Mouse (Mus musculus) liver, embryonic 16.5 days (tissue): ENCODE results near the gene Sgta. TPM values are rescaled to one million over a fixed set of nuclear protein-coding genes. Genes with fewer than 3 reads are reported as not detected.

Experiments
- ATAC-seq: fragments of 200-750 bp; cut with Nextera tagmentation; 2 replicates; pipeline ENCODE4 v1.8.0; 2017; ENCODE audit warnings: low read depth, mild to moderate bottlenecking, moderate number of reproducible peaks, moderate library complexity
- H3K27ac ChIP-seq: fragments of 300-500 bp; sonication (generic); 2 replicates; pipeline ENCODE4 v1.5.1; 2014; ENCODE audit warnings: mild to moderate bottlenecking, low read length
- H3K27me3 ChIP-seq: fragments of 300-500 bp; sonication (generic); 2 replicates; pipeline ENCODE4 v1.6.1; 2014; ENCODE audit warnings: low read depth, low read length, mixed read lengths; ENCODE audit not compliant: control insufficient read depth, insufficient read depth
- H3K36me3 ChIP-seq: fragments of 300-500 bp; sonication (generic); 2 replicates; pipeline ENCODE4 v1.6.1; 2014; ENCODE audit warnings: mild to moderate bottlenecking; ENCODE audit not compliant: control insufficient read depth, insufficient read depth
- H3K4me1 ChIP-seq: fragments of 300-500 bp; sonication (generic); 2 replicates; pipeline ENCODE4 v1.6.1; 2014; ENCODE audit warnings: low read depth, low read length, mixed read lengths; ENCODE audit not compliant: control insufficient read depth
- H3K4me2 ChIP-seq: fragments of 300-500 bp; sonication (generic); 2 replicates; pipeline ENCODE4 v1.6.1; 2014; ENCODE audit warnings: low read depth, low read length, mixed read lengths
- H3K4me3 ChIP-seq: fragments of 300-500 bp; sonication (generic); 2 replicates; pipeline ENCODE4 v1.5.1; 2014; ENCODE audit warnings: low read depth, mild to moderate bottlenecking, low read length
- H3K9ac ChIP-seq: fragments of 300-500 bp; sonication (generic); 2 replicates; pipeline ENCODE4 v1.6.1; 2014; ENCODE audit warnings: low read depth, low read length
- H3K9me3 ChIP-seq: fragments of 300-500 bp; sonication (generic); replicated peaks from 2 replicates; pipeline ENCODE4 v1.6.1; 2016; ENCODE audit warnings: low read length; ENCODE audit not compliant: control insufficient read depth
- WGBS: fragments of 180-500 bp; shearing (Covaris S2); extraction: QIAGEN DNeasy Blood & Tissue Kit; methylation state at CpG from one replicate; pipeline ENCODE4 v1.1.7; 2014; ENCODE audit not compliant: insufficient replicate concordance; 5-methylcytosine and 5-hydroxymethylcytosine counted together
- polyA plus RNA-seq: library from polyadenylated mRNA; unstranded; fragments of >200 nt; fragmentation: Nextera tagmentation; extraction: Ambion mirVana; gene quantifications from 2 replicates; pipeline ENCODE4 v1.2.1, GENCODE M21; 2015

Sgta gene
- polyA plus RNA-seq, 1 experiment from 2014 or later = 57.3 TPM

DNA sequence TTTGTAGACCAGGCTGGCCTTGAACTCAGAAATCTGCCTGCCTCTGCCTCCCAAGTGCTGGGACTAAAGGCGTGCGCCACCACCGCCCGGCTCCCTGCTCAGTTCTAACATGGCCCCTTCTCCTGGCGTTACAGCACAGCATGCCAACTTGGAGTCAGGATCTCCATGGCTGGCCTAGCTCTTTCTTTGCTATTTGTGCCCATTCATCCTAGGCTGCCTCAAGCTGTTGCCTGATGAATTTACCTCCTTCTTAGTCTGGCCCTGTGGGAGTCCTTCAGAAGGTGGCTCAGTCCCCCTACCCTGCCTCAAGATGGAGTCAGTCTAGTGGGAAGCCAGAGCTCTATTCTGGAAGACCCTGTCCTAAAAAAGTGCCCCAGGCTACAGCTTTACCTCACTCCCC lies 33.1 kb downstream of the Sgta start:
- no peaks in the 10 kb centered on the region; the same call in 1 of the 2 replicates for H3K4me1 ChIP-seq
- WGBS = 80% methylated on average over 5 of the region's 5 CpGs
- no peak for ATAC-seq
- H3K27me3 ChIP-seq = peaks cover 34% of the 10 kb centered on the region
- H3K36me3 ChIP-seq = no peaks in the 10 kb centered on the region
- no peak overlapping the region for H3K27ac ChIP-seq
- no peaks in the 10 kb centered on the region for H3K9me3 ChIP-seq
- no peak overlapping the region for H3K4me2 ChIP-seq
- no peak overlapping the region for H3K9ac ChIP-seq
- H3K4me3 ChIP-seq = no peak overlapping the region

DNA sequence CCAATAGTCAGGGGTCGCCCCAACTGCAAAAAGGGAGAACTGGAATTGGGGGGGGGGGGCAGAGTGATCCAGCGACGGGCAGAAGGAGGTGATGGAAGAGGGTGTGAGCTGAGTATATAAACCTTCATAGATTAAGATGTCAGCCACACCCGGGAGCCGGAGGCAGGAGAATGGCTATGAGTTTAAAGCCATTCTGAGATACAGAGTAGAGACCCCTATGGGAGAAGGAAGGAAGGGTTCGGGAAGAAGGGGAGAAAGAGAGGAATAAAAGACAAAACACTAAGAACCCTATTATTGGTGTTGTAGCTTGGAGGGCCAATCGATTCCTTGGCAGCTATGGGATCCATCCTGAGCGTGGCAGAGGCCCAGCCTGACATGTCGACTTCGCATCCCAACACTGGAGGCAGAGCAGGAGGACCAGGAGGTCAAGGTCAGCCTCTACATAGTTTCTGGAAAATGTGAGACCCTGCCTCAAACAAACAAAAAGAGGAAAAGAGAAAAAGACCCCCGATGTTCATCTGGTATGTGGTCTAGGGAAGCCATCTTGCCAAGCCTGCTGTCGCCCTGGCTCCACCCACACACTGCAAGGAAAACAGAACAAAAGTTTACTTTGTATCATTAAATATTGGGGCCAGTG lies 34.2 kb downstream of the Sgta start, which contains the start of gene Diras1:
TSS of gene Diras1 (minus strand) at position 24 of the 637 bp plus-strand sequence.
- H3K27me3 ChIP-seq = peaks cover 42% of the 10 kb centered on the region
- ATAC-seq = no peak
- no peaks in the 10 kb centered on the region for H3K36me3 ChIP-seq
- H3K9me3 ChIP-seq = no peaks in the 10 kb centered on the region
- H3K9ac ChIP-seq = no peak within 1 kb of the TSS
- no peak within 1 kb of the TSS for H3K4me2 ChIP-seq
- 41% methylated on average over 12 of the region's 12 CpGs for WGBS
- H3K27ac ChIP-seq = no peak within 1 kb of the TSS
- H3K4me1 ChIP-seq = no peaks in the 10 kb centered on the region; the same call in 1 of the 2 replicates
- H3K4me3 ChIP-seq = no peak within 1 kb of the TSS; the same call in 1 of the 2 replicates

DNA sequence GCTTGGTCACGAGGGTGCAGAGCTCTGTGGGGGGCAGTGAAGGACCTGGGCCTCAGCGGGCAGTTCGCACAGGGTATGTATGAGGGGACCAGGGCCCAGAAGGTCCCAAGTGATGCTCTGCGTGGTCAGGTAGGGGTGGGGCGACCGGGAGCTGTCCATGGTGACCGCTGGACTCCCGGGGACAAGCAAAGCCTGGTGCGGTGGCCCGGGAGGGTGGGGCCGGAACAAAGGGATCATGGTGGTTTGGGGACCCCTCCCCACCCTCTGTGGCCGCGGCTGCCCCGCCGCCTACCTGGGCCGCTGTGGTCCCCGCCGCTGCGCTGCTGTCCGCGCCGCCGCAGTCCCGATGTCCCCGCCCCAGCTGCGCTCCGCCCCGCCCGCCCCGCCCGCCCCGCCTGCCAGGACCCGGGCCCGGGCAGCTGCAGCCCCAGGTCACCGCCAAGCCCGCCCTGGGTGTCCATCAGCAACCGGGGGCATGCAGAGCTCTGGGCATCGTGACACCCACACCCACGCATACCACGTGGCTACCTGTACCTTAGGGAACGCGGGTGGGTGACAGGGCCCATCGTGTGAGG lies 34.8 kb downstream of the Sgta start:
- no peak for ATAC-seq
- no peak overlapping the region for H3K4me2 ChIP-seq
- H3K9ac ChIP-seq = no peak overlapping the region

DNA sequence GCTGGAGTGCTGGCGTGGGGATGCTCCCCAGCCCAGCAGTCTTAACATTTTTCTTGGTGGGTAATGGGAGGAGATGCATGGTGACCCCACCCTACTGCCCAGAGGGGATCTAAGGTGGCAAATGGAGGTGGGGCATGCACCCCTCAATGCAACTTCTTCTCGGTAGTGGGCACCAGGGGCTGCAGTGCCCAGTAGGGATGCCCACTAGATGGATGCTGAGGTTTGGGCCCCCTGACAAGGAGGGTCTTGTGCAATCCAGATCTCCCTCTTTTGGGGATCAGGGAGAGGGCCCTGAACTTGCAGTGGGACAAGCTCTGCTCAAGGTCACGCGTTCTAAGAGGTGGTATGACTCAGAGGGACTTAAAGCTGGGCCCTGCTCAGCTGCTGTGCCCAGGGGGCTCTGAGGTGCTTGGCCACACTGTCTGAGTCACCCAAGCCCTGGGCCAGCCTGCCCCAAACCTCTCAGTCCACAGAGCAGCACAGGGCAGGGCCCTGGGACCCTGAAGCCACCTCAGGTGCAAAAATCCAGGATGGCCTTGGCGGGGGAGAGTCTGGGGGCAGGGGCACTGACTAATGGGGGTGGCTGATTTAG lies 35.5 kb downstream of the Sgta start:
- Histone ChIP-seq H3K27ac (no peak overlapping the region), H3K9ac (no peak overlapping the region), H3K4me2 (no peak overlapping the region), H3K27me3 (peaks cover 45% of the 10 kb centered on the region), H3K9me3 (no peaks in the 10 kb centered on the region), H3K36me3 (no peaks in the 10 kb centered on the region), H3K4me3 (no peak overlapping the region), H3K4me1 (no peaks in the 10 kb centered on the region; the same call in 1 of the 2 replicates)
- 50% methylated on average over 5 of the region's 5 CpGs for WGBS
- ATAC-seq = no peak

More for the DNA sequence above, 34.8 kb downstream of the Sgta start:
- H3K27ac ChIP-seq = no peak overlapping the region
- H3K4me3 ChIP-seq = no peak overlapping the region; the same call in 1 of the 2 replicates
- no peaks in the 10 kb centered on the region; the same call in 1 of the 2 replicates for H3K4me1 ChIP-seq
- WGBS = 5% methylated on average over 25 of the region's 43 CpGs
- H3K36me3 ChIP-seq = no peaks in the 10 kb centered on the region
- peaks cover 45% of the 10 kb centered on the region for H3K27me3 ChIP-seq
- no peaks in the 10 kb centered on the region for H3K9me3 ChIP-seq

DNA sequence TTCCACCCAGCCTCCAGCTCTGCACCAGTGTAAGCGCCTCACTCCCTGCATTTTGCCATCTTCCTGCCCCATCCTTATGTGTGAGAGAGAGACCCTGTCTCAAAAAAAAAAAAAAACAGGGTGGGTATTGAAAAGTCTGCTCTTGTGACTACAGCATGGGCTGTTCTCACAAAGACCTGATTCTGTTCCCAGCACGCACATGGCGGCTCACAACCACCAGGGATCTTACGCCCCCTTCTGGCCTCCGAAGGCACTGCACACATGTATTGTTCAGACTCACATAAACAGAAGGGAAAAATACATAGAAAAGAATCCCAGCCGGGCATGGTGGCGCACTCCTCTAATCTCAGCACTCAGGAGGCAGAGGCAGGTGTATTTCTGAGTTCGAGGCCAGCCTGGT lies 37.2 kb downstream of the Sgta start:
- 52% methylated on average over 8 of the region's 8 CpGs for WGBS
- H3K27ac ChIP-seq = no peak overlapping the region
- H3K9me3 ChIP-seq = no peaks in the 10 kb centered on the region
- no peak overlapping the region for H3K4me3 ChIP-seq
- no peak for ATAC-seq
- H3K36me3 ChIP-seq = no peaks in the 10 kb centered on the region
- H3K27me3 ChIP-seq = peaks cover 45% of the 10 kb centered on the region
- H3K9ac ChIP-seq = no peak overlapping the region
- no peak overlapping the region for H3K4me2 ChIP-seq
- no peaks in the 10 kb centered on the region; the same call in 1 of the 2 replicates for H3K4me1 ChIP-seq

DNA sequence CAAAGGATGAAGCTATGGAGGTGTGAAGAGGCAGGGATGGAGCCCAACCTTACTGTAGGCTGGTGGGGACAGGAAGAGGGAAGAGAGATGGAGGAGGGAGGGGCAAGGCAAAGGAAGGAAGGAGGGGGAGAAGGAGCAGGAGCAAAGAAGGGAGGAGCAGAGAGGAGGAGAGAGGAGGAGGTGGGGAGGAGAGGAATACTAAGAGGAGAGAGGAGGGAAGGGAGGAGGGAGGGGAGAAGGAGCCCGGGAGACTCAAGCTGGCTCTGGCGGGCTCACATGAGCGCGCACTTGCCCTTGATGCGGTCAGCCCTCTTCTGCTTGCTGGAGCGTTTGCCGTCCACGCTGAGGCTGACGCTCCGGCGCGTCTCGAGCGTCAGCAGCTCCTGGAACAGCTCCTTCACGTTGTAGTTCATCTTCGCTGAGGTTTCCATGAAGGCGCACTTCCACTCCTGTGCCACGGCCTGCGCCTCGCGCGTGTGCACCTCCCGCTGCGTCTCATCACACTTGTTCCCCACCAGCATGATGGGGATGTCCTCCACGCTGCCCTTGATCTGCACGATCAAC lies 38.4 kb downstream of the Sgta start:
- 12% methylated on average over 26 of the region's 26 CpGs for WGBS
- ATAC-seq = no peak
- Histone ChIP-seq H3K36me3 (no peaks in the 10 kb centered on the region), H3K9ac (no peak overlapping the region), H3K4me2 (no peak overlapping the region), H3K9me3 (no peaks in the 10 kb centered on the region), H3K27ac (no peak overlapping the region), H3K4me1 (no peaks in the 10 kb centered on the region; the same call in 1 of the 2 replicates), H3K27me3 (peaks cover 45% of the 10 kb centered on the region), H3K4me3 (no peak overlapping the region)

DNA sequence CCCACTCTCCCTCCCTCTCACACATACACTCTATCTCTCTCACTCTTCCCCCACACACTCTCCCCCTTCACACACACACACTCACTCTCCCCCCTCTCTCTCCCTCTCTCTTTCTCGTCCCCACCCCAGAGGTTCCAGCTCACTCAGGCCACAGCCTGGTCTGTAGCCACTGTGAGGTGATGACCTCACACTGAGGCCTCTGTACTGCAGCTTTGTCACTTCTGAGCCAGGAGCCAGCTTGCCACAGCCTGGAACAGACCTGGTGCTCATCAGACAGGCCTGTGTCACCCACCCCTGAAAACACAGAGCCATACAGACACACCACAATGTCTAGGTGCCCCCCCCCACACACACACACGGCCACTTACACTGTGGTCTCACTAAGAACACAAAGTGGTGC lies 39.8 kb downstream of the Sgta start:
- 37% methylated on average over 2 of the region's 2 CpGs for WGBS
- Histone ChIP-seq H3K4me1 (peaks cover 2% of the 10 kb centered on the region; the same call in 1 of the 2 replicates), H3K27me3 (peaks cover 38% of the 10 kb centered on the region), H3K9ac (no peak overlapping the region), H3K4me2 (no peak overlapping the region), H3K4me3 (no peak overlapping the region), H3K27ac (no peak overlapping the region), H3K36me3 (no peaks in the 10 kb centered on the region), H3K9me3 (no peaks in the 10 kb centered on the region)
- ATAC-seq = no peak

DNA sequence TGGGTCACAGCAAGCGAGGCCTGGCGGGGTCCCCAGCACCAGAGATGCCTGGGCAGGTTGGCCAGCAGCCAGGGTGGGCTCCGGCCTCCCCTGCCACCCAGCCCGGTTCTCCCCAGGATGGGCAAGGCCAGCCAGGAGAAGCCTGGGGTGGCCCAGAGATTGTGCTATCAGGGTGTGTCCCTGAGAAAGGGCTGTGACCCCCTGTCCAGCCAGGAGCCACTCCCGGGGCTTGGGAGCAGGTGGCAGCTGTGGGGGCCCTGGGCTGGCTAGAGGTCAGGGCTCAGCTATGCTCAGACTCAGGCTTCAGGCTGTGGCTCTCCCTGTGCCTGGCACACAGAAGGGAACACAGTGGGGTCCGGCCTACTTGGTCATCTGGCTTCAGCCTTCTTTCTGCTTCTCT lies 40.3 kb downstream of the Sgta start:
- Histone ChIP-seq H3K4me2 (no peak overlapping the region), H3K4me3 (no peak overlapping the region), H3K27ac (no peak overlapping the region), H3K27me3 (peaks cover 33% of the 10 kb centered on the region), H3K9me3 (no peaks in the 10 kb centered on the region), H3K36me3 (no peaks in the 10 kb centered on the region), H3K4me1 (peaks cover 7% of the 10 kb centered on the region), H3K9ac (no peak overlapping the region)
- ATAC-seq = no peak
- WGBS = 54% methylated on average over 6 of the region's 6 CpGs

DNA sequence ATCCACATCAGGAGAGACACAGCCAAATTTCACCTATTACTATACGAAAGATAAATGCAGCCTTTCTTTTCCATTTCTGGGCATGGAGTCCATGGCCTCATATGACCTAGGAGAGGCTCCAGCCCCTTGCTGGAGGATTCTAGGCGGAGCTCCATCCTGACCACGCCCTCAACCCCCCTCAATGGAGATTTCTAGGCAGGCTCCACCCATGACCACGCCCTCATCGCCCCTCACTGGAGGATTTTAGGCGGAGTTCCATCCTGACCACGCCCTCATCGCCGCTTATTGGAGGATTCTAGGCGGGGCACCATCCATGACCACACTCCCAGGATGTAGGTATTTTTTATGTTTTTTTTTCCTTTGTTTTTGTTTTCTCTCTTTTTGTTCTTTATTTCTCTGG lies 41.7 kb downstream of the Sgta start:
- H3K4me2 ChIP-seq = no peak overlapping the region
- no peak overlapping the region for H3K4me3 ChIP-seq
- peaks cover 21% of the 10 kb centered on the region for H3K27me3 ChIP-seq
- no peak for ATAC-seq
- peaks cover 9% of the 10 kb centered on the region for H3K4me1 ChIP-seq
- H3K27ac ChIP-seq = no peak overlapping the region
- WGBS = 24% methylated on average over 10 of the region's 10 CpGs
- H3K9me3 ChIP-seq = no peaks in the 10 kb centered on the region
- no peaks in the 10 kb centered on the region for H3K36me3 ChIP-seq
- no peak overlapping the region for H3K9ac ChIP-seq
